Mouse (Mus musculus) frontal cortex, adult 2 months (tissue): ENCODE measurements around the gene Slco1b2. TPM values are rescaled to one million over a fixed set of nuclear protein-coding genes. Genes with fewer than 3 reads are reported as not detected.
"Not testable (repeated sequence)": the region's sequence is repeated elsewhere in the genome, so short reads cannot be mapped to it uniquely, and the experiment has no call there.

Source experiments
- DNase-seq, 2 experiments: peaks; one replicate each; pipeline ENCODE4 v3.0.0; 2022; ENCODE audit warnings: low spot score in 1 of 2; ENCODE audit errors: extremely low spot score in 1 of 2
- polyA plus RNA-seq: library from polyadenylated mRNA; depleted of rRNA; stranded (reverse); fragments of >200 nt; gene quantifications from 2 replicates; pipeline ENCODE4 v1.2.3, GENCODE M21; 2012; rRNA removed

The Slco1b2 gene
- 0.16 and 0.19 TPM in 2 replicates for polyA plus RNA-seq

DNA sequence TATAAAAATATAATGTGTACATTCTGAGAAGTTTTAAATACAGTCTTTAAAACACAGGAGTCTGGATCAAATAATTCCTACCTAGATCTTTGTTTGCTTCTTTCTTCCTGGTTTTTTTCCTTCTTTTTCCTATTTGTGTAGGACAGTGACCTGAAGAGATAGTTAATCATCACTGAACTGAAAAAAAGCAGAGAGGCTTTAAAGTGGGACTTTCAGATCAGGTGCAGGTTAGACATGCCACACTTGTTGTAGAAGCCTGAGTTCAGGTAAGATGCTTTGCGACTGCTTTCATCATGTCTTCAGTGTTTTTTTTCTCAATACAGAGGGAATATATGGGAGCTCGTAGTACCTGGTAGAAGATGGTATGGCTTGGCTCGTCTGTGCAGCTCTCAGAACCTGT lies at the start of gene Slco1b2:
TSS of gene Slco1b2 (plus strand) at position 228 of the 400 bp plus-strand sequence.
- no peak for DNase-seq

DNA sequence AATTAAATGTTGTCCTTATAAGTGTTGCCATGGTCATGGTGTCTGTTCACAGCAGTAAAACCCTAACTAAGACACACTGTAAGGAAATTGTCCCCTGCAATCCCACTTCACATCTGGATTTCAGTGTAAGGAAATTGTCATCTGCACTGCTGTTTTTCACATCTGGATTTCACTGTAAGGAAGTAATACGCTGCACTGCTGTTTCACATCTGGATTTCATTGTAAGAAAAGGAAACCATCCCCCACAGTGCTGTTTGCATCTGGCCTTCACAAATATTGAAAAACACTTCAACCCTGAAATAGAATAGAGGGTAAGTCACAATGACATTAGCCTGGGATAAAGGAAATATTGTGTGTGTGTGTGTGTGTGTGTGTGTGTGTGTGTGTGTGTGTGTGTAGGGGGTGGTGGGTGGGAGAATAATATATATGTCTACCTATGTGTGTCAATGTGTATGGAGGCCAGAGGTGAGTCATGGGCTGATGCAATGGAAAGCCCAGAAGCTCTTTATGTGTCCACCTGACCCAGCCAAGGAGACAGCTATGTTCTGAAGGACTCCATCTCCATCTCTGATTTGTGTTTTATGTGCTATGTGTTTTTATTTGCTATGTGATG lies 44.4 kb upstream of the Slco1b2 start:
- DNase-seq, result no peak

GRCm38 (mm10) chr6:141590002-141590401 lies 39.3 kb upstream of the Slco1b2 start:
- DNase-seq, result no peak

GRCm38 (mm10) chr6:141590598-141591200 lies 38.6 kb upstream of the Slco1b2 start:
- not testable (repeated sequence) for DNase-seq

- no peak for DNase-seq
These were observed 33.2 kb upstream of the Slco1b2 start for GRCm38 (mm10) chr6:141596081-141596480.

GRCm38 (mm10) chr6:141597037-141597436 lies 32.3 kb upstream of the Slco1b2 start:
- no peak for DNase-seq

DNA sequence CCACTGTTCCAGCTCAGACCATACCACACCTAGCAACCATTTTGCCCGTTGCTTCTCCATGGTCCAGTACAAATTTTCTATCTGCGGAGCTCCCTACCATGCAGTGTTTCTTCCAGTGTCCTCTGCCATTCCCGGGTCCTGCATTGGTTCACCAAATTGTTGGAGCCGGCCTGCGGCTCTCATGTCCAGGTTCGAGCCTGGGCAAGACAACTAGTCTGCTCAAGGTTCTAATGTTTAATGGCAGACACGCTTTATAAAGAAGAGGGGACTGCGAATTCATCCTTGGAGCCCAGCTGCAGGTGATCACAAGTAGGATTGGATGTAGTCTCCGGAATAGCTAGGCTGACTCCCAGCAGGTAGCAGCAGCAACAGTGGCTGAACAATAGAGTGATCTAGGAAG lies 28.4 kb upstream of the Slco1b2 start:
- DNase-seq, result no peak

GRCm38 (mm10) chr6:141610702-141611260 lies 18.5 kb upstream of the Slco1b2 start:
- no peak for DNase-seq

DNA sequence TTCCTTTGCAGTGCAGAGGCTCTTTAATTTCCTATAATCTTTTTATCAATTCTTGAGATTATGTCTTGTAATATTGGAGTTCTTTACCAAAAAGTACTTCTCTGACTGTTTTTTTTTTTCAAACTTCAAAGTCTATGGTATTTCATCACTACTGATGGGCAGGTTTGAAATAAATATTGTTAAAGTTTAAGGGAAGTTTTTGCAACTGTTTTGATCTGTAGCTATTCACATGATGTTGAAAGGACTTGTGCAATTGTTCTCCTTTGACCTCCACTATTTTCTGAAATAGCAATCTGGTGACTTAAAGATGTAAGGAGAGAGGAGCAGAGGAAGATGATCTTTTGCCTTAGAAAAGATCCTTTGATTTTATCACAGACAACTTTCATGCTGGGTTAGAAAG lies 15.3 kb upstream of the Slco1b2 start:
- no peak for DNase-seq

DNA sequence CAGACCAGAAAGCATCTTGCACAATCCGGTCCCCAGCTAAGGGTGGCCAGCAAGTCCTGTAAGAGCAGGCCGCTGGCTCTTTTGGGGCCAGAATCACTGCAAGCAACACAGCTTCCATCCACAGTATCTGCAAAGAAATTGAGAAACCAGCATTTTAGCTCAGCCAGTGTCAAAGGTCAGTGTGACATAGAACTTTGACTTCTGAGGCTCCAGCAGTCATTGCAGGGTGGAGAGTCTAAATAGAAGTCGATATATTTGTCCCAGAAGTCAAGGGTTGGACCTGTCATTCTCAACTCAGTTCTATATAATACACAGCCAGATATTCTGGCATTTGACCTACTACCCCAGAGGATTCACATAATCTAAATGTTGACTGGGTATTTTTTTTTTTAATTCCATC lies 14.0 kb upstream of the Slco1b2 start:
- no peak for DNase-seq

DNA sequence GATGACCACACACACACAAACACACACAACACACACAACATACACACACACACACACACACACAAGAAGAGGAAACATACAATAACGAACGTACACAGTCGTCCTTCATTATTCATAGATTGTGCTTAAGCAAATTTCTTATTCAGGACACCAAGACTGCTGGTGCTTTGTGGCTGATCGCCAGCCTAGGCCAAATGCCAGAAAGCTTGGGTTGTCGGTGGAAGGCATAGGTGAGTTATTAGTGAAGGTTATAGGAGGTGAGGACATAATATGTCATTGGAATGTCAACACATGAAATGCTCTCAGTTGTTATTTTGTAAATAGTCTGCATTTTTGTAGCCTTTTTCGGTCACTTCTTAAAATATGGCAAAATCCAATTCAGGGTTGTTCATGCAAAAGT lies 3.6 kb downstream of the Slco1b2 start:
- no peak for DNase-seq

GRCm38 (mm10) chr6:141635250-141635649 lies 5.9 kb downstream of the Slco1b2 start:
- no peak for DNase-seq

- no peak for DNase-seq
These were observed 11.3 kb downstream of the Slco1b2 start for GRCm38 (mm10) chr6:141640639-141641038.

- DNase-seq, result no peak
These were observed 57.7 kb downstream of the Slco1b2 start for GRCm38 (mm10) chr6:141687008-141687407.

- no peak for DNase-seq
These were observed 61.9 kb downstream of the Slco1b2 start for GRCm38 (mm10) chr6:141691246-141691645.

Other genes starting within 250 kb of the Slco1b2 start
- 48.3 and 60.5 TPM in 2 replicates for gene Slco1c1, start 105.2 kb upstream of the Slco1b2 start, polyA plus RNA-seq
- not detected in 2 replicates for gene Gm5724, start 144.3 kb downstream of the Slco1b2 start, polyA plus RNA-seq
- 48.0 and 63.9 TPM in 2 replicates for gene Slco1a4, start 226.7 kb downstream of the Slco1b2 start, polyA plus RNA-seq